Mouse (Mus musculus): ENCODE measurements at regions not wholly inside any gene's neighbourhood (a gene's known extent, or its start where the extent isn't known, plus 50 kb on each side); places are given as distances from the start of the nearest gene placed in this dataset.

DNA sequence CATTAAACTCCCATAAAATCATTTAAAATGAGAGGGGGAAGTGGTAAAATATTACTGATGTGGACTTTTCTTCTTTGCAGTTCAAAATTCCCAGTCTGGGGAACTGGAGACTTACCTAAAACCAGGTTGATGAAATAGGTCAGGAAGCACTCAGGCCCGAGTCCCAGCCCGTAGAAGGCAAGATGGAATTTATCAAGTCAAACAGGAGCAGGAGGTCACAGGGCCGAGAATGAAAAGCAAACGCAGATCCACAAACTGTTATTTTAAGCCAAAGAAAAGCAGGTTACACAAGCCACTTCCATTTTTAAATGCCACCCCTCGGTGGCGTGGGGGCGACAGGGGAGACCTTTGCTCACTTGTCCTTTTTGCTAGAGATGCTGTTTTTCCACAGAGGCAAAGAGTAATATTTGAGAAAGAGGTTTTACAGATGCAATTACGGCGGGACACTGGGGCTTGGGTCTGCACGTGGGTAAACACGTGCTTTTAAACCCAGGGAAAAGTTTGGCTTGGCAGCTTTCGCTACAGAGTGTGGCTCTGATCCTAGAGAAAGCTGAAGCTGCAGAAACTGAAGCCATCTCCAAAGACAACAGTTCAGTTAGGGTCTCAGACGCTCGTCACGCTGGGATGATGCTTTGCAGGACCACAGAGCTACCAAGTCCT is 241.0 kb upstream of the Lyplal1 start:
- no peak for TF ChIP-seq NELFE (IDR thresholded peaks at IDR 0.05; ENCODE audit: low read depth, low read length)
- no peak for TF ChIP-seq CTCF (IDR thresholded peaks at IDR 0.05 in 2 of 3, conservative IDR thresholded peaks at IDR 0.05 in 1 of 3; ENCODE audit: control insufficient read depth in 1 of 3, insufficient read depth in 1 of 3, low read depth in 2 of 3, low read length in 3 of 3, poor library complexity in 1 of 3, severe bottlenecking in 1 of 3)
- no peak for TF ChIP-seq SIN3A (IDR thresholded peaks at IDR 0.05; ENCODE audit: low read length)
- no peak for TF ChIP-seq RCOR1 (IDR thresholded peaks at IDR 0.05; ENCODE audit: low read depth, low read length)
- TF ChIP-seq POLR2A (IDR thresholded peaks at IDR 0.05; ENCODE audit: control insufficient read depth in 1 of 2, insufficient read depth in 1 of 2, low read depth in 1 of 2, low read length in 2 of 2, poor library complexity in 1 of 2): no peak
- TF ChIP-seq MAZ (IDR thresholded peaks at IDR 0.05; ENCODE audit: low read depth, low read length): no peak
- TF ChIP-seq MXI1 (IDR thresholded peaks at IDR 0.05; ENCODE audit: low read depth, low read length): no peak
- TF ChIP-seq MAFK (IDR thresholded peaks at IDR 0.05; ENCODE audit: borderline replicate concordance, low read depth, low read length): no peak
- TF ChIP-seq POLR2AphosphoS2 (IDR thresholded peaks at IDR 0.05; ENCODE audit: low read length): no peak
- TF ChIP-seq TBP (IDR thresholded peaks at IDR 0.05; ENCODE audit: low read depth, low read length): no peak
- no peak for TF ChIP-seq USF2 (IDR thresholded peaks at IDR 0.05; ENCODE audit: borderline replicate concordance in 1 of 2, insufficient read depth in 1 of 2, low read depth in 1 of 2, low read length in 2 of 2)
- TF ChIP-seq CHD2 (IDR thresholded peaks at IDR 0.05; ENCODE audit: low read length): no peak

Measured in MEL (cell line).